Mouse (Mus musculus): ENCODE results near the gene Btn2a2.

DNA sequence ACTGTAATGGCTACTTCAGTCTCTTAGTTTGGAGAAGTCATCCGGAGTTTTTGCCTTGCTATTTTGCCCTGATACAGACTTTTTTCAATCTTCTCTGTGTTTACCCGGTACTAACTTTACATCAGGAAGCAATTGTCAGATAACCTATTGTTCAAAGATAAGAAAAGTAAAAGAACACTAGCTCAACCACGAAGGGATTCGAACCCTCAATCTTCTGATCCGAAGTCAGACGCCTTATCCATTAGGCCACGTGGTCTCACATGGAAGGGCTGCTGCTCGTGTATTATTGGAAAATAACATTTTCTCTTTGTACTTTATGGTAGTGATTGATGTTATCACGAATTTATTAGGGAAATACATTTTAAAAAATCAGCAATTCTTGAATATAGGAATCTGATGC lies 15.1 kb upstream of the Btn2a2 start:
- TF ChIP-seq POLR2A (IDR thresholded peaks at IDR 0.05; ENCODE audit: low read depth, low read length) (no peak), CTCF (IDR thresholded peaks at IDR 0.05; ENCODE audit: extremely low read depth, insufficient read depth, insufficient read length, insufficient replicate concordance) (no peak)

Measured in spleen, adult 2 months (tissue).